Mouse (Mus musculus): Measurements from ENCODE around the gene Brd4.

Brd4 gene

GRCm38 (mm10) chr17:32165803-32166595, 118.5 kb downstream of the Brd4 start:
- DNase-seq = peak; percentile 77

GRCm38 (mm10) chr17:32165266-32165802, 119.2 kb downstream of the Brd4 start:
- peak; percentile 47 for DNase-seq

GRCm38 (mm10) chr17:32164780-32165179, 119.7 kb downstream of the Brd4 start:
- no peak for DNase-seq

GRCm38 (mm10) chr17:32163910-32164650, 120.4 kb downstream of the Brd4 start:
- peak; percentile 49 for DNase-seq

- DNase-seq = peak; percentile 84
Measured at GRCm38 (mm10) chr17:32162112-32162850, 122.2 kb downstream of the Brd4 start.

- DNase-seq = no peak
Measured at GRCm38 (mm10) chr17:32160882-32161281, 123.6 kb downstream of the Brd4 start.

GRCm38 (mm10) chr17:32158841-32159240, 125.7 kb downstream of the Brd4 start:
- no peak for DNase-seq

GRCm38 (mm10) chr17:32146718-32147117, 137.8 kb downstream of the Brd4 start:
- DNase-seq = no peak
